Mouse (Mus musculus) kidney, adult 2 months (tissue): ENCODE results near the gene Fyn.

Source experiments
- CTCF ChIP-seq: fragments of 200-500 bp; conservative IDR thresholded peaks from 2 replicates; pipeline ENCODE4 v1.5.1; 2011; ENCODE audit warnings: low read depth, mild to moderate bottlenecking, control low read depth, low read length, moderate library complexity, mixed read lengths; ENCODE audit not compliant: insufficient read depth, insufficient read length
- POLR2A ChIP-seq: fragments of 200-500 bp; IDR thresholded peaks from one replicate; pipeline ENCODE4 v1.6.1; 2011; ENCODE audit warnings: low read depth, low read length, control low read depth

DNA sequence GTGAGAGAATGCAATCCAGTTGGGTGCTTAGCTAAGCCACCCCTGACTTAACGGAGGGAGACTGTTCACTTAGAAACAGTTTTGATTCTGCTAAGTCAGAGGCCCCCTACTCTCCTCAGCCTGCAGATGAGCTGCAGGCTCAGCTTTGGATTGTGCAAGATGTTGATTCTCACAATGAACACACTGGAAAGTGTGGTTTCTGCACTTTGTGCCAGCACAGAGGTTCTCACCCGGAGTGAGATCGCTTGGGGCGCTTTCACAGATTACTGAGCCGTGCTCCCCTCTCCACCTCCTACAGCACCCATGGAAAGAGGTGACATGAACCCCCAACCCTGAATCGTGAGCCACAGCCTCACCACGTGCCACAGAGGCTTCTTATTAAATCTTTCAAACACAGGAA lies 100.7 kb downstream of the Fyn start:
- TF ChIP-seq CTCF (no peak), POLR2A (no peak)
